Mouse (Mus musculus): ENCODE measurements around the gene Xrcc4.
"Not testable (repeated sequence)": the region's sequence is repeated elsewhere in the genome, so short reads cannot be mapped to it uniquely, and the experiment has no call there.

The Xrcc4 gene

DNA sequence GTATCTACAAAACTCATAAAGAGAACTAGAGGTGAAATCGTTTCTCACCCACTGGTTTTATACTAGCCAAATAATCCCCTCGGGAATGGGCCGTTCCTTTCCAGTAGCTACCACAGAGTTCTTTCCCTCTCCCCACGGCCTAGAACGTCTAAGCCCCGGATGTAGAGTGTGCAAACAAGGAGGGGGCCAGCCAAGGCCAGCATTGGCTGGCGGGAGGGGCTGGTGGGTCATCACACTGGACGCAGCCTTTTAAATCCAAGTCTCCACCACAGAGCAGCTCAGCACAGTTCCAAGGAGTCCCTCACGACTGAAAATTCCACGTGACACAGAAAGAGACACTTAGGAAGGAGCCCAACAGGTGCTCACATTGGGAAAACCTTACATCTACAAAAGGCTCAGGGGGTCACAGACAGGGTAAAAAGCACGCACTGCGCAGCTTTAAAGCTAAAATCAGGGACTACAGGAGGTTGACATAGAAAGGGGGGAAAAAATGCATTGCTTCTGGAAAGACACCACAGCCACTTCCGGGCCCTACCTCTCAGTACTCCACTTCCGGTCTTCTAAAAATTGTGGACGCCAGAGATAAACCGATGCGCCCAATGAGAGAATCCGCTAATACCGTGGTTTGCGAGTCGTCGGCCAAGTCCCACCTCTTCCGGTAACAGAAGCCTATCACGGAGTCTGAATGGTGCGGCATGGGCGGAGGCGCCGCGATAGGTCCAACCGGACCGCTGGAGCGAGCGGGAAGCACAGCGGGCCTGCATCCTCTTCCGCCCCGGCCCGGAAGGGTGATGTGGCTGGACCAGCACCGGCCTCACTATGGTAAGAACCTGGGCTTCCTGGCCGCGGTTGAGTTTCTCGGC is at the start of gene Xrcc4, which contains the start of gene Tmem167:
Gene Xrcc4, minus strand, starts transcription at position 647 of the 863 bp plus-strand sequence.
Gene Tmem167, plus strand, starts transcription at position 162 of the 863 bp plus-strand sequence.
- peak; percentile 91 for DNase-seq (ENCODE audit: low read depth, low spot score)

DNA sequence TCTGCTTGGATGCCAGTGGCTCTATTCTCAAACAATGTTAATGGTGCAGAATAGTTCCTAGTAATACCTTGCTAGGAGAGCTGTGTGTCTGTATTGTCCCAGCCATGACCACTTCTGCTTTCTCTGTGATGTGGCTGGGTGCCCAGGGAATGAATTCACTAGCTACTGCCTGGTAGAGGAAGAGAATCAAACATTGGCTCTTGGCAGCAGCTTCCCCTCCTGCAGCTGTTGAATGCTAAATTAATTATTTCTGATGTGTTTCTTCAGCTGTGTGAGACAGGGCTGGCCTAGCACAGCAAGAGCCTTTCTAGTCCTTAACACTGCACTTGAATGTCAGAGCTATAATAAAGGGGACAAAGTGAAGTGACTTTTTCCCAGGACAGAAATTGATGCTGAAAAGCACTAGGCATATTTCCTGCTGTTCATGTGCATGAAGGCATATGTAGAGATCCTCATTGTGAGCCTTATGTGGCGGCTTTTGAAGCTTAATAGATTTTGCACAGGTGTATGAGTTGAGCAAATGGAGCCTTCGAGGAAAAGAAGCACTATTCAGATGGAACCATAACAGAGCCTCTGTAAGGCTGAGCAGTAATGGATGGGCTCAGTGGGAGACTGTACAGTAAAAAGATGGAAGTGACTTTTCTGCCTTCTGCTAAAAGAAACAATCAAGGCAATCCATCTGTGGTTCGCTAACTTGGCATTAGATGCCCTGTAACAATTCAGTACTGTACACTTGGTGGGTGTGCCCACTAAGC is 46.9 kb upstream of the Xrcc4 start:
- DNase-seq (ENCODE audit: low read depth, low spot score) = no peak

DNA sequence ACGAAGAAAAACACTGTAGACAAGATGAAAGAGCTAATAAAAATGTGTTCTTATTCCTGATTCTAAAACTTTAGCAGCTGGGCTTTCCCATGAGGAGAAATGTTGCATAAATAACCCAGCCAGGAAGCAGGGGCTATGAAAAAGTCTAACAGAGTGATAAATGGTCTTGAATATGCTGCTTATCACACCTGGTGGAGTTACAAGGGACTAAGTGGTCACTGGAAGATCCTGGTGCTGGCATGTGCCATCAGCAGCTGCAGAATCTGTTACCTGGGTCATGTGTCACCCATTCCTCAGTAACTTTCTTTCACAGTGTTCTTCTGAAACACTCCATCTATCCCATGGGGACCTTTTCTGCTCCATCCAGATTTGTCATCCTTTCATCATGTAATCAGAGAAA is 22.3 kb upstream of the Xrcc4 start:
- no peak for DNase-seq (ENCODE audit: low read depth, low spot score)

DNA sequence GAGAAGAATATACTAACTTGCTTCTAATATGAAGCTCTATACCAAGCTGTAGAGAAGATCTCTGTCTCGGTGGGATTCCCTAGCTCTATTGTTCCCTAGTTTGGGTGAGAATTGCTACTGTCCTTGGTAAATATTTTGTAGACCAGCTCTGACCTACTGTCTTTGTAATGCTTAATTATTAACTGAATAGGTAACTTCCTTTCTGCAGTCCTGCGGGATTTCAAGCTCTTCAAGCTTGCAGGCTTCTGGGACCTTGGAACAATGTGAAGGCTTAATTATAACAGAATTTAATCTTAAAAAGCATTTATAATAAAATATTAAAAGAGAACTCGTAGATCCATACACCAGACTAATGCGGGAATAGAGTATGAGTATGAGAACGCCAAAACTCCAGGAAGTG is 19.3 kb upstream of the Xrcc4 start:
- not testable (repeated sequence) for DNase-seq (ENCODE audit: low read depth, low spot score)

DNA sequence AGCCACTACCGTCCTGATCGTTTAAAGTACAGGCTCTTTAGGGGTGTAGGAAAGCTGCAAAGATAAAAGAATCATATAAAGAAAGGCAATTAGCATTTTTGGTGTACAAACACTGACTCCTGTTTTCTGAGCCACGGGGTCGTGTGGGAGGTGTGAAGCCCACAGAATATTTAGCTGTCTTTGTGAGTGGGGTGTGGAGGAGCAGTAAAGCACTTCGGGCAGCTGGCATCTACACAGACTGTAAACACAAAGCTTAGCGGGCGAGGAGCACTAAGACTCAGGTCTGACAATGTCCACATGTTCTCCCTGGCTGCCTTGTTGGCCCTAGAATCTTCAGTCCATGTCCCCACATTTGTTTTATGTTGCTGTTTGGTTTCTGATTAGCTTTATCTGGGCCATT is 16.7 kb upstream of the Xrcc4 start:
- DNase-seq (ENCODE audit: low read depth, low spot score) = no peak

DNA sequence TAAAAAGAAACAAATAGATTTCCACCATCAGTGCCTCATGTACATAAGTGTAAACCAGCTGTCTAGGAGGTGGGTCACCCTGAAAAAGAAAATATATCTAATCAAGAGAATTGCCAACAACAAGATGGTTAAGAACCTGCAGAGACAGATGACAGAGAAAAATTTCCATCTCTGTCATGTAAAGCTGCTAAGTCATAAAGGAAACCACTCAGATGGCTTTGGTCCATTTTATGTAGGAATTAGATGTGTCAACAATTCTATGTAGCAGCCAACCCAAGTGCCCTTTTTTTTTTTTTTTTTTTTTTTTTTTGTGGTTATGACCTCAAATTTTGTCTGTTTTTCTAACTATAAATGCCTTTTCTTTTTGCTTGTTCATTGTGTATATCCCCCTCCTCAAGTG is 12.1 kb upstream of the Xrcc4 start:
- no peak for DNase-seq (ENCODE audit: low read depth, low spot score)

DNA sequence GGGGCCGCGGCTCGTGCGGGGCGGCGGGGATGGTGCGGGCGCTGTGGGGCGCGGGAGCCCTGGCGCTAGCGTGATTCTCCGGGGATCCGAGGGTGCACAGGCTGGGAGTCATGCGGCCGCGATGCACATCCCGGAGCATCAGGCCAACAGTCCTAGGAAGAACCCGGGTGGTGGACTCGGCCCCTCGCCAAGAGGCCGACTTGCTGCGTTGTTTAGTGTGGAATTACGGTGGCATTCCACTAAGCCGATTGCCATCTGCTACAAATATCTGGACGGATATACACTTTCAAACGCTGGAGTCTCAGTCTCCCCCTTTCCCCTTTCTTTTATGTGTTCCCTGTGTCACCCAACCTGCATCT is 396 bp upstream of the Xrcc4 start:
- no peak for DNase-seq (ENCODE audit: low read depth, low spot score)

DNA sequence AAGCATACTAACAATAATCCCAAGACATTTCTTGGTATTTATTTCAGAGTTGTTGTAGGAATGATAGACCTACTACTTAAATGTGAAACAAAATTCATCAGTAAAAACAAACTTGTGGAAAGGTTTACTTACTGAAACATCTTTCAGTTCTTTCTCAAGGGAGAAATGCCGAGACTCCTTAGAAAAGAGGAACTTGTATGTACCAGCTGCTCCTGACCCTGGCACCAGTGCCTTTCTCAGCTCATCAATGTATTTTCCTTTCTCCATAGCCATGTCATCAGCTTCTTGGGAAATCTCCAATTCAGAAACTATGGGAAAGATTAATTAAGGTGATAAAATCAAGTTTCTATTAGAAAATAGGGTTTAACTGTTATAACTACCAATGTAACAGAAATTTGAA is 27.5 kb downstream of the Xrcc4 start:
- no peak for DNase-seq (ENCODE audit: low read depth, low spot score)

DNA sequence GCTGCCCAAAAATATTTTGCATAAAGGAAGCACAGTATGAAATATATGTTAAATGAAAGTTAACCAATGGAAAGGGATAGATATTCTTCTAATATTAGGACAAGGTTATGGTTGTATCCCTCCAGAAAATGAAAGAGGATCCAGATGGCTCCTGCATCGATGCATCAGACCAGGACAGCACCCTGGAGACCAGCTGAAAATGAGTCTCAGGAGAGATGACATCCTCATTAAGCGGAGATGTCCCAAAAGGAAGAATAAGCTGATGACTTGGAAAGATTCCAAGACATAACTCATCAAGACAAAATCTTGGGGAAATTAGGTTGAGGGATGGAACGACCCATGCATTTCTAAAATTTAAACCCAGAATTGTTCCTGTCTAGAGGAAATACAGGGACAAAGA is 37.0 kb downstream of the Xrcc4 start:
- no peak for DNase-seq (ENCODE audit: low read depth, low spot score)

DNA sequence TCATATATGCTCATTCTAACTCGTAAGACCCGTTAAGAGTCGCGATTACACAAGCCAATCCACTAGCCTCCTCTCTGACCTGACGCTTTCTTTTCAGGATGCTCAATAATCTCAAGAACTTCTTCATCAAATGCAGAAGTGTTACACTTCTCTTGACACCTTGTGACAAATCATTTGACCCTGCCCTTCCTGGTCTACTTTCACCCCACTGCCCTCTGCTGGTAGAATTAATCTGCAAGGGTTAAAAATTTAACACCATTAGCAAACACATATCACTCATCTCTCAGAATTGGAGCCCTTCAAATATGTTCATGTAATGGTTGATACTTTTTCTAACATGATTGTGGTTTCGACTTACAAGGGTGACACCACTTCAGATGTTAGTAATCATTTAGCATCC is 37.7 kb downstream of the Xrcc4 start:
- DNase-seq (ENCODE audit: low read depth, low spot score) = no peak

DNA sequence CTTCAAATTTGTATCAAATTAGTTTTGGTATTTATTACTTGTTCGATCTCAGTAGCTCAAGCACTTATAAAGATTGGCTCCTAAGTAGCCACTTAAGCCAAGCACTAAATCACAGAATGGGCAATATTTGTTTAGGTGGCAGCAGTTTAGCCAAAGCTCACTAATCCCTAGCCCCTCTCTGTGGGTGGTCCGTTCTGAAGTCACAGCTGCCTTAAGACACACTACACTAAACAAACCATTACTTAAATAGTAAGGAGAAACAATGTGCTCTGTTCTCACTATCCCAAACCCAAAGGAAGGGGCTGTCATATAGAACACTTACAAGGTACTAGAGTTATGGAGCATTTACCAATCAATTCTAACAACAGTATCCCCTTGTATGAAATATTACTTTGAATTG is 49.8 kb downstream of the Xrcc4 start:
- no peak for DNase-seq (ENCODE audit: low read depth, low spot score)

DNA sequence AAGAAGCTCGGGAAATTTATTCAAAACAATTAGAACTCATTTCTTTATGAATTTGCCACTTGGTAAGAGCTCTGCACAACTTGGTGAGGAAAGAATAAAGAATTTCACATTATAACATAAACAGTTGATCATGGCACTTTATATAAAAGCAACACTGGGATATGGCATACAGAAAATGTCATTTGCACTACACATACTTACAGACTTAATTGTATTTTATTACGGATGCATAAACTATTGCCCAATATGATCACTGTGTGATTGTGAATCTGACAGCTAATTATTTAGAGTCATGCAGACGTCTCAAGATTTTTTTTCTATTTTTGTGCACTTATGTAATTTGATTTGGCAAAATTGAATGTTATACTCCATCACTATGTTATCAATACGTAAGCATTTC is 56.4 kb downstream of the Xrcc4 start:
- no peak for DNase-seq (ENCODE audit: low read depth, low spot score)

DNA sequence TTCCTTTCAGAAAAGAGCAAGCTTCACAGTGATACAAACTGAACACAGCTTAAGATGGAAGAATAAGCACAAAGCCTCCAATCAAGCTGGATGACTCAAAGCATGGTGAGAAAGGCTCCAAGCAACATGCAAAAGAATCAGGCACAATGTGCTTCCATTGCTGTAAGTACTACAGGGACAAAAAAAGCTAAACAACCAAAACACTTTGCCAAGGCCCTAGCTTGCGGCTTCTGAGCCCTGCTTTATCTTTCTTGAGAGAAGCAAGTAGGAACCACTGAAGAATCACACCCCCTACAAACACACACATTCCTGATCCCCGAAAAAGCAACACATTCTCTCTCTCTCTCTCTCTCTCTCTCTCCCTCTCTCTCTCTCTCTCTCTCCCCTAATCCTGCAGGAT is 56.9 kb downstream of the Xrcc4 start:
- DNase-seq (ENCODE audit: low read depth, low spot score) = no peak

DNA sequence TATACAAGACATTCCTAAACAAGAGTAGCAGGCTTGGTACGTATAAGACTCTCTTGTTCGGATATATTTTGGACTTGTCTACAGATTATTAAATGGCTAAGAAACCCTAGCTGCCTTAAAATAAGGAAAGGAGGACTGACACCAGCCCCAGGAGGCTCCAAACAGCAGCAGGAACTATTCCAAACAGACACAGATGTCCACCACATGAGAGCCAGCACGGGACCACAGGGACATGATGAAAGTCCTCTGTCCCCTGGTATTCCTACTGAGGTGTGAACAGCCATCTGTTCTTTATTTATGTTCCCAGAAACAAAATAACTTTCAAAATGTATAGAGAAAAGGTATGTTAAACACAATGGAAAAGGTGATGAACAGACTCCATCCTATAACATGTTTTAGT is 58.5 kb downstream of the Xrcc4 start:
- no peak for DNase-seq (ENCODE audit: low read depth, low spot score)

DNA sequence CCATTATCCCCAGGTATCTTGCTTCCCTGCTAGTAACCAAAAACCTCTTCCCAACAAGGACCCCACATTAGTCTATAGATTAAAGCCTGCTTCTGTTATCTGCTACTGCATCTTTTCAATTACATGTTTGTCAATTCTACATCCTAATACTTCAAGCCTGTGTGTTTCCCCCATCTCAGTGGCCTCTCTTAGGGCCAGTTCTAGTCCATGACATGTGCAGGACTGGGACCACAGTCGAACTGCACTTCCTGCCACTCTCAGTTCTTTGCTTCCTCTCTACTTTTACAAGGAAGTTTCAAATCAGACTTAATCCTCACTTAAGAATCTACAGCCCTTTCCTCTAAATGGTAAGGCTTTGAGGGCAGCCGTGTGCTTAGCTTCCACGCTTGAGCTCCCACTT is 76.8 kb downstream of the Xrcc4 start:
- DNase-seq (ENCODE audit: low read depth, low spot score) = no peak

DNA sequence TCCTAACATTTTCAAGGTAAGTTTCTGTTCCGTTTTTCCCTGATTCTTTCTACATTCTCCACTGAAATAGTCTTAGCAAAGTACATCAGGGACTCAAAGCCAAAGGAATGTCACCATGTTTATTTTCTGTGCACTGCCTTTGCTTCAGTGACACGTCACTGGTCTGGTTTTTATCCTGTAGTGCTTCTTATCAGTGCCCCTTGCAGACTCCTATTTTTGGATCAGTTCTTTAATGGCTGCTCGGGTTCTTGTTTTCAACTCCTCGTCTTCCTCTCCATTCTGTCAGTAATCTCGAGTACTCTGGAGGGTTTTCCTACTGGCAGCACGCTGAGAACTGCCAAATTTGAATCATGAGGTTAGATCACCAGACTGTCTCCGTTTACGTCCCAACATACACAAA is 77.2 kb downstream of the Xrcc4 start:
- DNase-seq (ENCODE audit: low read depth, low spot score) = no peak

DNA sequence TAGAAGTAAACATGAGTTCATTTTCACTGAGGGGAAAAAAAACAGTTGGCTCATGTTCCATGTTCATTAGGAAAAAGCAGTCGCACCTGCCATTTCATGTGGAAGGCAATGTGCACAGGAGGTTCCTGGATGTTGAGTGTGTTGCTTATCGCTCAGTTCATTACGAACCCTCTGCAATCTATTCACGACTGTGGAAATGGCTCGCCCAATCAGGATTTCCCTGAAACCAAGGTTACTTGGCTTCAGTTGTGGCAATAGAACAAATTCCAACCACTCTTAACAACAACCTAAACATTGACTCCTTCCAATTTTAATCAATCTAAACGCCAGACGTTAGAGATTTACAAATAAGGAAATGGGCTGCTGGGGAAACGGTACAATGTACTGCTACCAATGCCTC is 78.3 kb downstream of the Xrcc4 start:
- DNase-seq (ENCODE audit: low read depth, low spot score) = no peak

DNA sequence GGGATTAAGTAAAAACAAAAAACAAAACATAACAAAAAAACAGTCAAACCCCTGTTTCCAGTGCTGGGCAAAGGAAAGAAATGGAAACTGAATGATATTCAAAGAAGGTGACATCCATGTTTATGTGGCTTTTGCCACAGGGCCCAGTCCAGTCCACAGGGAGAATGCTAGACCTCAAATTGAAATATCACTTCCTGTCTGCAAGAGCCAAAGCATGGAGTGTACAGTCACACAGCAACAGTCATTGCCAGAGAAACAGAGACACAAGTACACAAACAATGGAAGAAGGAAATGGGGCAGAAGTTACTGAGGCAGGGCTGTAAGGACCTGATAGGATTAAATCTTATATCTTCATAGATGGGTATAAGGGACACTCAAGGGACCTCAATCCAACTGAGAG is 79.6 kb downstream of the Xrcc4 start:
- no peak for DNase-seq (ENCODE audit: low read depth, low spot score)

DNA sequence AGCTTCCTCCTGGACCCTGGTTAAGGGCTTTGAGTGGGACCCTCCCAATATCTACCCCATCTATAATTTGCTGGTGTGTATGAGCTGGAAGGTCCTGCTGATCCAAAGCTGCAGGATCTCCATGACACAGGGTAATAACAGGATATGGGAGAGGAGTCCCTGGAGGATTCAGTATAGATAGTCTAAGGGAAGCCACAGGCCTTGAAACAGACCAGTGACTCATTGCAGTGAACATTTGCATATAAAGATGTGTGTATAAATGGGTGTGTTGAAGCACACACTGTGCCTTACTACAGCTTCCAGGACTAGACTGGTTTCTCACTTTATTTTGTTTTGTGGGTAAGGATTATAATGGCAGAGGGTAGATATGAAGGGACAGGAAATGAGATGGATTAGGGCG is 83.8 kb downstream of the Xrcc4 start:
- no peak for DNase-seq (ENCODE audit: low read depth, low spot score)

DNA sequence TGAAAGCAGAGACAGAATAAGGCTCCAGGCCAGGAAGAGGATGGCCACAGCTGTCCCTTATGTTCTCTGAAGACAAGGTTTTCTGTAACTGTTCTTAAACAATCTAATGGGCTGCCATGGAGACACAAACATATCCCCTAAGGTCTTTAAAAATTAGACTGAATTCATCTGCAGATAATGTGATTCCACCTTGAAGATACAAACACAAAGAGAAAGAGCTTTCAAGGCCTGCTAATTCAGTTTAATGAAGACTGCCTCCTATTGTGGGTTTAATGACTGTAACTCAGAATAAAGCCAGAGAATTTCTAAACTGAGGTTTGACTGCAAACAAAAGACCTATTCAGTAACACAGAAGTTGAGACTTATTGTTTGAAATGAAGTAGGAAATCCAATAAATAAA is 91.9 kb downstream of the Xrcc4 start:
- no peak for DNase-seq (ENCODE audit: low read depth, low spot score)

DNA sequence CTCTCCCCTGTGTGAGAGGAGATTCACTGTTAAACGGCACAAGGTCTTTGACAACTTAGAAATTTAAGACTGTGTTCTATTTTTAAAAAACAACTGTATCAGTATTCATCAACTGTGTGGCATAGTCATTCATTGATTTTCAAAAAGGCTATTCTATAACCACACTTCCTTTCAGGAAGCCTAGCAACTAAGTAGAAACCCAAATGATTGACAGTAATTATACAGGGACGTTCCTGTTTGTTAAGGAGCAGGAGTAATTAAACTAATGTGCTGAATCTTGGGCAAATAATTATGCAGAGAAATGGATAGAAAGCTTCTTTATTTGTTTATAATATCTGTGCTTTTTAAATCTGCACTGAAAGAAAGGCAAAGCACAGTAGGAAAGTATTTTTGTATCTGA is 103.3 kb downstream of the Xrcc4 start:
- DNase-seq (ENCODE audit: low read depth, low spot score) = no peak

DNA sequence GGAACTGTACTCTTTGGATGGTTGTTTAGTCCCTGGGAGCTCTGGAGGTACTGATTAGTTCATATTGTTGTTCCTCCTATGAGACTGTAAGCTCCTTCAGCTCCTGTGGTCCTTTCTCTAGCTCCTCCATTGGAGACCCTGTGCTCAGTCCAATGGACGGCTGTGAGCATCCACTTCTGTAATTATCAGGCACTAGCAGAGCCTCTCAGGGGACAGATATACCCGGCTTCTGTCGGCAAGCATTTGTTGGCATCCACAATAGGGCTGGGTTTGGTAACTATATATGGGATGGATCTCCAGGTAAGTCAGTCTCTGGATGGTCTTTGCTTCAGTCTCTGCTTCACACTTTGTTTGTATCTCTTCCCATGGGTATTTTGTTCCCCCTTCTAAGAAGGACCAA is 118.5 kb downstream of the Xrcc4 start:
- no peak for DNase-seq (ENCODE audit: low read depth, low spot score)

DNA sequence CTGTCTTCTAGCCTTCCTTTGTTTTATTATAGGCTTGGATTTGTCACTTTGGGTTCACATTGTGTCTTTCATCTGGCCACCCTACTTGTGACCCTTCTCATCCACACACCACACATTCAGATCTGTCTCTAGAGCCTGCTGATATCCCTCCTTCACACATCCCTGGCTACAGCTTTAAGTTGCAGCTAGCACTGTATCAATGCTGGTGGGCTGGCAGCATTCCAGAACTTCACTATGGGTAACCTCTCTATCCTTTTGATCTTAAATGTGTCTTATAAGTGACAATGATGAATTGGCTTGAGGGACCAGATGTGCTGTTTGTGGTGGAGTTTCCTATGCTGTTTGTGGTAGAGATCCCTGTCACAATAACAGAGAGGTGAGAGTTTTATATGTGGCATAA is 120.7 kb downstream of the Xrcc4 start:
- no peak for DNase-seq (ENCODE audit: low read depth, low spot score)
